Mouse (Mus musculus) layer of hippocampus, adult 9-11 months (tissue): ENCODE measurements at regions not wholly inside any gene's neighbourhood (a gene's known extent, or its start where the extent isn't known, plus 50 kb on each side); places are given as distances from the start of the nearest gene placed in this dataset.

ENCODE experiments used
- DNase-seq: peaks from one replicate; pipeline ENCODE4 v3.0.0; 2022

- no peak for DNase-seq
These were observed 235.4 kb upstream of the Meis1 start for GRCm38 (mm10) chr11:19254183-19254582.

- no peak for DNase-seq
These were observed 238.8 kb upstream of the Meis1 start for GRCm38 (mm10) chr11:19257549-19257948.

- DNase-seq = no peak
These were observed 244.0 kb upstream of the Meis1 start for GRCm38 (mm10) chr11:19262832-19263231.

GRCm38 (mm10) chr11:19264798-19265671 lies 246.2 kb upstream of the Meis1 start:
- DNase-seq = no peak

- DNase-seq = no peak
These were observed 246.8 kb upstream of the Meis1 start for GRCm38 (mm10) chr11:19265672-19265972.

GRCm38 (mm10) chr11:19290971-19291370 lies 272.2 kb upstream of the Meis1 start:
- no peak for DNase-seq

- no peak for DNase-seq
These were observed 280.6 kb upstream of the Meis1 start for GRCm38 (mm10) chr11:19299411-19299810.

- DNase-seq = no peak
These were observed 287.9 kb upstream of the Meis1 start for GRCm38 (mm10) chr11:19306687-19307086.

GRCm38 (mm10) chr11:19330685-19331239 lies 312.0 kb upstream of the Meis1 start:
- no peak for DNase-seq

GRCm38 (mm10) chr11:19332274-19332673 lies 313.5 kb upstream of the Meis1 start:
- no peak for DNase-seq

GRCm38 (mm10) chr11:19332727-19333126 lies 313.9 kb upstream of the Meis1 start:
- no peak for DNase-seq

GRCm38 (mm10) chr11:19333908-19334487 lies 315.2 kb upstream of the Meis1 start:
- DNase-seq = no peak

GRCm38 (mm10) chr11:19335384-19335783 lies 316.6 kb upstream of the Meis1 start:
- no peak for DNase-seq

- no peak for DNase-seq
These were observed 321.0 kb upstream of the Meis1 start for GRCm38 (mm10) chr11:19339721-19340317.

- DNase-seq = no peak
These were observed 322.1 kb upstream of the Meis1 start for GRCm38 (mm10) chr11:19340889-19341288.

- no peak for DNase-seq
These were observed 322.6 kb upstream of the Meis1 start for GRCm38 (mm10) chr11:19341379-19341778.

GRCm38 (mm10) chr11:19342803-19343202 lies 324.0 kb upstream of the Meis1 start:
- DNase-seq = no peak

GRCm38 (mm10) chr11:19346276-19346826 lies 327.6 kb upstream of the Meis1 start:
- no peak for DNase-seq

- DNase-seq = no peak
These were observed 331.8 kb upstream of the Meis1 start for GRCm38 (mm10) chr11:19350331-19351242.

- DNase-seq = no peak
These were observed 332.5 kb upstream of the Meis1 start for GRCm38 (mm10) chr11:19351243-19351787.

- DNase-seq = no peak
These were observed 334.9 kb upstream of the Meis1 start for GRCm38 (mm10) chr11:19353706-19354105.

- no peak for DNase-seq
These were observed 336.4 kb upstream of the Meis1 start for GRCm38 (mm10) chr11:19355179-19355578.
